Mouse (Mus musculus): Measurements from ENCODE around the gene Vdr.

Vdr gene

GRCm38 (mm10) chr15:97919217-97919616, 8.8 kb upstream of the Vdr start:
- DNase-seq = no peak

- DNase-seq = no peak
These were observed 7.6 kb upstream of the Vdr start for GRCm38 (mm10) chr15:97917994-97918393.

- no peak for DNase-seq
These were observed 3.9 kb upstream of the Vdr start for GRCm38 (mm10) chr15:97914331-97914747.

- peak in 1 of 2 experiments; percentile 39 for DNase-seq
These were observed 2.4 kb downstream of the Vdr start for GRCm38 (mm10) chr15:97907801-97908751.

GRCm38 (mm10) chr15:97907202-97907601, 3.2 kb downstream of the Vdr start:
- DNase-seq = no peak

GRCm38 (mm10) chr15:97905281-97905680, 5.1 kb downstream of the Vdr start:
- no peak for DNase-seq

- DNase-seq = no peak
These were observed 6.0 kb downstream of the Vdr start for GRCm38 (mm10) chr15:97904339-97904991.

GRCm38 (mm10) chr15:97903261-97904009, 7.0 kb downstream of the Vdr start:
- DNase-seq = no peak

- DNase-seq = no peak
These were observed 9.4 kb downstream of the Vdr start for GRCm38 (mm10) chr15:97900991-97901390.

- DNase-seq = no peak
These were observed 10.0 kb downstream of the Vdr start for GRCm38 (mm10) chr15:97900336-97900912.

- peak; percentile 55 to 71 for DNase-seq
These were observed 10.7 kb downstream of the Vdr start for GRCm38 (mm10) chr15:97899714-97900113.

- no peak for DNase-seq
These were observed 11.6 kb downstream of the Vdr start for GRCm38 (mm10) chr15:97898791-97899190.

- DNase-seq = peak; percentile 46 to 47
These were observed 13.4 kb downstream of the Vdr start for GRCm38 (mm10) chr15:97896861-97897654.

GRCm38 (mm10) chr15:97896347-97896746, 14.1 kb downstream of the Vdr start:
- no peak for DNase-seq

GRCm38 (mm10) chr15:97895847-97896246, 14.6 kb downstream of the Vdr start:
- DNase-seq = no peak

GRCm38 (mm10) chr15:97892506-97892905, 17.9 kb downstream of the Vdr start:
- DNase-seq = no peak

GRCm38 (mm10) chr15:97890450-97890849, 20.0 kb downstream of the Vdr start:
- DNase-seq = no peak

GRCm38 (mm10) chr15:97890017-97890416, 20.4 kb downstream of the Vdr start:
- DNase-seq = peak in 1 of 2 experiments; percentile 55

GRCm38 (mm10) chr15:97887541-97888016, 22.9 kb downstream of the Vdr start:
- peak in 1 of 2 experiments; percentile 27 for DNase-seq

- no peak for DNase-seq
These were observed 29.0 kb downstream of the Vdr start for GRCm38 (mm10) chr15:97881423-97881822.

- DNase-seq = no peak
These were observed 30.0 kb downstream of the Vdr start for GRCm38 (mm10) chr15:97880441-97880840.
